Comparison of ENCODE assay signal across 18 mouse cellular contexts in the genomic region with DNA sequence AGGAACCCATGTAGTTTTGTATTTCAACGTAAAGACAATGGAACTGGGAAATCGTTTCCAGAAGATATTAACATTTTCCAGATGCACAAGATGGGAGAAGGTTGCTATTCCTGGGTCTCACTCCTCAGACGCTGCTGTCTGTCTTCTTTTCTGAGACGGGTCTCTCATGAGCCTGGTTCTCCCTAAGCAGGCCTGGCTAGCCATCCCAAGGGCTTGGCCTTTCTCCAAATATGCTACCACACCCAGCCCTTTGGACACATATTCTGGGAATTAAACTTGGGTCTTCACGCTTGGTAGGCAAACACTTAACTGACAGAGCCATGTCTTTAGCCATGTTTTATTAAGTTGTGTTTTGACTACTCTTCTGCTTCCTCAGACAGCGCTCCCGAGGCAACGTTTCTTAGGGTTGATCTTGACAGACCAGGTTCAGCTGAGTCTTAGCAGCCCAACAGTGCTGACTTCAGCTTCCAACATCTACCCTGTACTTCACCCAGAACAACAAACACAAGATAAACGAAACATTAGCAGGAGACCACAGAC. TPM values are rescaled to one million over a fixed set of nuclear protein-coding genes. Genes with fewer than 3 reads are reported as not detected.
DNase-seq lines count a peak whose midpoint lies in the region; ATAC-seq and TF ChIP-seq lines count a peak whose summit lies in the region.
"Had no signal": no experiment of that assay in that cellular context is flagged by ENCODE, and none has a peak within 500 bp of the region (broad histone marks: within the 10 kb centered on the region; RNA-seq: fewer than 3 reads in every experiment).

No protein-coding gene starts in this region.

- no peak for DNase-seq in embryonic facial prominence, embryonic 10.5 days (ENCODE audit: low spot score)
- DNase-seq in midbrain, embryonic 11.5 days (ENCODE audit: low spot score, missing footprints), result peak; percentile 73
- DNase-seq in midbrain, postnatal 0 days (ENCODE audit: low spot score), result no peak
- DNase-seq in liver, embryonic 11.5 days (ENCODE audit: low spot score), result no peak
- DNase-seq in thymus, postnatal 14 days, result no peak
- DNase-seq: adrenal gland, postnatal 25 days; cerebellum, adult 11 months; cerebellum, postnatal 10 days; kidney, postnatal 4 days; lung, postnatal 10 days; right cerebral cortex, postnatal 25 days had no signal

- H3K4me3 ChIP-seq in embryonic facial prominence, embryonic 12.5 days, result no peak overlapping the region
- H3K4me3 ChIP-seq in embryonic facial prominence, embryonic 10.5 days, result no peak overlapping the region
- H3K4me3 ChIP-seq in intestine, embryonic 16.5 days (ENCODE audit: low read length), result no peak overlapping the region
- no peak overlapping the region for H3K4me3 ChIP-seq in intestine, postnatal 0 days (ENCODE audit: low read depth, low read length)
- H3K4me3 ChIP-seq in midbrain, embryonic 11.5 days (ENCODE audit: low read depth, low read length), result no peak overlapping the region
- H3K4me3 ChIP-seq in midbrain, postnatal 0 days (ENCODE audit: low read depth, low read length), result no peak overlapping the region
- no peak overlapping the region for H3K4me3 ChIP-seq in liver, embryonic 11.5 days (ENCODE audit: low read depth, low read length)
- H3K4me3 ChIP-seq: hindbrain, embryonic 10.5 days; kidney, embryonic 15.5 days had no signal

- H3K9ac ChIP-seq in embryonic facial prominence, embryonic 12.5 days, result no peak overlapping the region
- H3K9ac ChIP-seq in intestine, embryonic 16.5 days (ENCODE audit: low read depth, low read length), result no peak overlapping the region
- H3K9ac ChIP-seq in intestine, postnatal 0 days (ENCODE audit: low read depth, low read length), result no peak overlapping the region
- no peak overlapping the region for H3K9ac ChIP-seq in midbrain, embryonic 11.5 days (ENCODE audit: low read length)
- no peak overlapping the region for H3K9ac ChIP-seq in midbrain, postnatal 0 days (replicated peaks; ENCODE audit: low read length, poor library complexity, severe bottlenecking)
- no peak overlapping the region for H3K9ac ChIP-seq in liver, embryonic 11.5 days (ENCODE audit: low read depth, low read length)
- H3K9ac ChIP-seq: kidney, embryonic 15.5 days had no signal

- WGBS in embryonic facial prominence, embryonic 12.5 days, result 53% methylated on average over 9 of the region's 9 CpGs
- 79% methylated on average over 9 of the region's 9 CpGs for WGBS in embryonic facial prominence, embryonic 10.5 days
- 61% methylated on average over 9 of the region's 9 CpGs for WGBS in intestine, embryonic 16.5 days
- WGBS in intestine, postnatal 0 days, result 71% methylated on average over 9 of the region's 9 CpGs
- 83% methylated on average over 9 of the region's 9 CpGs for WGBS in midbrain, embryonic 11.5 days
- WGBS in midbrain, postnatal 0 days, result 84% methylated on average over 9 of the region's 9 CpGs
- 86% methylated on average over 9 of the region's 9 CpGs for WGBS in liver, embryonic 11.5 days

- 0 out of 2 replicates have a peak overlapping the region, but pooled peaks have one; percentile 1 for H3K27ac ChIP-seq in embryonic facial prominence, embryonic 12.5 days
- no peak overlapping the region for H3K27ac ChIP-seq in embryonic facial prominence, embryonic 10.5 days (replicated peaks)
- H3K27ac ChIP-seq in intestine, embryonic 16.5 days (ENCODE audit: low read length), result 0 out of 2 replicates have a peak overlapping the region, but pooled peaks have one; percentile 12
- no peak overlapping the region for H3K27ac ChIP-seq in intestine, postnatal 0 days (ENCODE audit: low read depth, low read length)
- no peak overlapping the region for H3K27ac ChIP-seq in midbrain, embryonic 11.5 days (ENCODE audit: low read depth, low read length)
- no peak overlapping the region for H3K27ac ChIP-seq in midbrain, postnatal 0 days (ENCODE audit: low read depth, low read length)
- no peak overlapping the region for H3K27ac ChIP-seq in liver, embryonic 11.5 days (ENCODE audit: low read depth, low read length)
- H3K27ac ChIP-seq: hindbrain, embryonic 10.5 days; kidney, embryonic 15.5 days had no signal

- 0 out of 2 replicates have a peak, but pooled peaks cover 5% of the 10 kb centered on the region for H3K4me1 ChIP-seq in embryonic facial prominence, embryonic 12.5 days
- H3K4me1 ChIP-seq in embryonic facial prominence, embryonic 10.5 days, result peaks cover 5% of the 10 kb centered on the region; the same call in 1 of the 2 replicates
- 0 out of 2 replicates have a peak, but pooled peaks cover 3% of the 10 kb centered on the region for H3K4me1 ChIP-seq in intestine, embryonic 16.5 days (ENCODE audit: control insufficient read depth, insufficient read depth, low read length)
- H3K4me1 ChIP-seq in intestine, postnatal 0 days (replicated peaks; ENCODE audit: control insufficient read depth, insufficient read depth, low read length), result no peaks in the 10 kb centered on the region
- no peaks in the 10 kb centered on the region for H3K4me1 ChIP-seq in midbrain, embryonic 11.5 days (ENCODE audit: control insufficient read depth, insufficient read depth, low read length)
- H3K4me1 ChIP-seq in midbrain, postnatal 0 days (ENCODE audit: insufficient read depth, low read length), result no peaks in the 10 kb centered on the region
- peaks cover 4% of the 10 kb centered on the region for H3K4me1 ChIP-seq in liver, embryonic 11.5 days (replicated peaks; ENCODE audit: control insufficient read depth, insufficient read depth, low read length)
- H3K4me1 ChIP-seq: hindbrain, embryonic 10.5 days; kidney, embryonic 15.5 days had no signal

- H3K9me3 ChIP-seq in embryonic facial prominence, embryonic 12.5 days, result no peaks in the 10 kb centered on the region
- no peaks in the 10 kb centered on the region for H3K9me3 ChIP-seq in embryonic facial prominence, embryonic 10.5 days
- no peaks in the 10 kb centered on the region for H3K9me3 ChIP-seq in intestine, embryonic 16.5 days (ENCODE audit: control insufficient read depth, low read length)
- H3K9me3 ChIP-seq in intestine, postnatal 0 days (ENCODE audit: control insufficient read depth), result no peaks in the 10 kb centered on the region
- no peaks in the 10 kb centered on the region for H3K9me3 ChIP-seq in midbrain, embryonic 11.5 days (ENCODE audit: control insufficient read depth, low read length)
- no peaks in the 10 kb centered on the region for H3K9me3 ChIP-seq in midbrain, postnatal 0 days (ENCODE audit: low read length)
- H3K9me3 ChIP-seq in liver, embryonic 11.5 days (ENCODE audit: control insufficient read depth, low read length), result no peaks in the 10 kb centered on the region
- H3K9me3 ChIP-seq: hindbrain, embryonic 10.5 days; kidney, embryonic 15.5 days had no signal

- ATAC-seq in embryonic facial prominence, embryonic 12.5 days (ENCODE audit: insufficient number of reproducible peaks, insufficient read depth, low FRiP score, low TSS enrichment), result no peak
- no peak for ATAC-seq in intestine, embryonic 16.5 days
- ATAC-seq in intestine, postnatal 0 days, result no peak
- ATAC-seq in midbrain, embryonic 11.5 days (ENCODE audit: low FRiP score), result no peak
- ATAC-seq in midbrain, postnatal 0 days (ENCODE audit: low FRiP score), result no peak
- ATAC-seq in liver, embryonic 11.5 days (replicated peaks; ENCODE audit: low FRiP score), result no peak
- ATAC-seq: forebrain, embryonic 16.5 days; midbrain, embryonic 16.5 days had no signal

- no peak for TF ChIP-seq CTCF in intestine, postnatal 0 days (IDR thresholded peaks at IDR 0.05; ENCODE audit: low read depth)
- TF ChIP-seq CTCF in midbrain, postnatal 0 days (IDR thresholded peaks at IDR 0.05), result no peak

- H3K36me3 ChIP-seq in embryonic facial prominence, embryonic 12.5 days, result 0 out of 2 replicates have a peak, but pooled peaks cover 9% of the 10 kb centered on the region
- peaks cover under 1% of the 10 kb centered on the region; the same call in 1 of the 2 replicates for H3K36me3 ChIP-seq in embryonic facial prominence, embryonic 10.5 days (replicated peaks)
- H3K36me3 ChIP-seq in intestine, embryonic 16.5 days (ENCODE audit: control insufficient read depth, insufficient read depth, low read length), result no peaks in the 10 kb centered on the region
- H3K36me3 ChIP-seq in intestine, postnatal 0 days (ENCODE audit: control insufficient read depth, insufficient read depth), result peaks cover 9% of the 10 kb centered on the region
- no peaks in the 10 kb centered on the region; the same call in 1 of the 2 replicates for H3K36me3 ChIP-seq in midbrain, embryonic 11.5 days (ENCODE audit: control insufficient read depth, insufficient read depth, low read length)
- 0 out of 2 replicates have a peak, but pooled peaks cover 4% of the 10 kb centered on the region for H3K36me3 ChIP-seq in midbrain, postnatal 0 days (ENCODE audit: insufficient read depth, low read length)
- H3K36me3 ChIP-seq in liver, embryonic 11.5 days (ENCODE audit: control insufficient read depth, insufficient read depth, low read length), result no peaks in the 10 kb centered on the region
- H3K36me3 ChIP-seq: kidney, embryonic 15.5 days had no signal

- no peak overlapping the region for H3K4me2 ChIP-seq in embryonic facial prominence, embryonic 12.5 days (replicated peaks)
- H3K4me2 ChIP-seq in intestine, embryonic 16.5 days (ENCODE audit: low read depth, low read length), result no peak overlapping the region
- H3K4me2 ChIP-seq in intestine, postnatal 0 days (replicated peaks; ENCODE audit: low read depth), result no peak overlapping the region
- no peak overlapping the region for H3K4me2 ChIP-seq in midbrain, embryonic 11.5 days
- H3K4me2 ChIP-seq in midbrain, postnatal 0 days (ENCODE audit: low read depth, low read length, poor library complexity, severe bottlenecking), result no peak overlapping the region
- H3K4me2 ChIP-seq in liver, embryonic 11.5 days, result no peak overlapping the region
- H3K4me2 ChIP-seq: kidney, embryonic 15.5 days had no signal

- no peaks in the 10 kb centered on the region for H3K27me3 ChIP-seq in embryonic facial prominence, embryonic 12.5 days
- H3K27me3 ChIP-seq in embryonic facial prominence, embryonic 10.5 days (replicated peaks; ENCODE audit: low read depth, poor library complexity, severe bottlenecking), result no peaks in the 10 kb centered on the region
- no peaks in the 10 kb centered on the region for H3K27me3 ChIP-seq in intestine, embryonic 16.5 days (replicated peaks; ENCODE audit: control insufficient read depth, insufficient read depth, low read length)
- H3K27me3 ChIP-seq in intestine, postnatal 0 days (replicated peaks; ENCODE audit: control insufficient read depth, insufficient read depth, low read length), result no peaks in the 10 kb centered on the region
- no peaks in the 10 kb centered on the region for H3K27me3 ChIP-seq in midbrain, embryonic 11.5 days (ENCODE audit: control insufficient read depth, insufficient read depth, low read length)
- no peaks in the 10 kb centered on the region for H3K27me3 ChIP-seq in midbrain, postnatal 0 days (ENCODE audit: insufficient read depth, low read length)
- H3K27me3 ChIP-seq in liver, embryonic 11.5 days (replicated peaks; ENCODE audit: control insufficient read depth, insufficient read depth, low read length), result no peaks in the 10 kb centered on the region
- H3K27me3 ChIP-seq: kidney, embryonic 15.5 days had no signal

RNA-seq across cellular contexts. Expression of a gene that starts 18.5 kb away (rescaled TPM):
- 9.1 and 10.1 TPM in 2 replicates for polyA plus RNA-seq in embryonic facial prominence, embryonic 12.5 days (2016; fragmentation: Nextera tagmentation; extraction: Ambion mirVana)
- polyA plus RNA-seq in embryonic facial prominence, embryonic 10.5 days (2016; fragmentation: Nextera tagmentation; extraction: Ambion mirVana), result 5.8 and 6.6 TPM in 2 replicates
- 6.8 and 7.2 TPM in 2 replicates for polyA plus RNA-seq in intestine, embryonic 16.5 days (2015; fragmentation: Nextera tagmentation; extraction: Ambion mirVana)
- 3.2 and 3.7 TPM in 2 replicates for polyA plus RNA-seq in intestine, postnatal 0 days (2015; fragmentation: Nextera tagmentation; extraction: Ambion mirVana)
- 5.2 and 5.6 TPM in 2 replicates for polyA plus RNA-seq in midbrain, embryonic 11.5 days (2014; fragmentation: Nextera tagmentation; extraction: Ambion mirVana)
- 10.1 and 10.5 TPM in 2 replicates for total RNA-seq in midbrain, postnatal 0 days (2014; rRNA removed)
- polyA plus RNA-seq in midbrain, postnatal 0 days (2015; fragmentation: Nextera tagmentation; extraction: Ambion mirVana), result 5.8 and 6.6 TPM in 2 replicates
- 3.6 and 5.9 TPM in 2 replicates for polyA plus RNA-seq in liver, embryonic 11.5 days (2014; fragmentation: Nextera tagmentation; extraction: Ambion mirVana)

RNA-seq across cellular contexts. Expression of a gene that starts 46.9 kb away (rescaled TPM):
- 11.1 and 11.5 TPM in 2 replicates for polyA plus RNA-seq in embryonic facial prominence, embryonic 12.5 days (2016; fragmentation: Nextera tagmentation; extraction: Ambion mirVana)
- 8.4 and 8.5 TPM in 2 replicates for polyA plus RNA-seq in embryonic facial prominence, embryonic 10.5 days (2016; fragmentation: Nextera tagmentation; extraction: Ambion mirVana)
- 40.3 and 44.9 TPM in 2 replicates for polyA plus RNA-seq in intestine, embryonic 16.5 days (2015; fragmentation: Nextera tagmentation; extraction: Ambion mirVana)
- 50.2 and 50.9 TPM in 2 replicates for polyA plus RNA-seq in intestine, postnatal 0 days (2015; fragmentation: Nextera tagmentation; extraction: Ambion mirVana)
- polyA plus RNA-seq in midbrain, embryonic 11.5 days (2014; fragmentation: Nextera tagmentation; extraction: Ambion mirVana), result 10.5 and 10.7 TPM in 2 replicates
- 10.2 and 15.8 TPM in 2 replicates for total RNA-seq in midbrain, postnatal 0 days (2014; rRNA removed)
- polyA plus RNA-seq in midbrain, postnatal 0 days (2015; fragmentation: Nextera tagmentation; extraction: Ambion mirVana), result 12.5 and 15.4 TPM in 2 replicates
- polyA plus RNA-seq in liver, embryonic 11.5 days (2014; fragmentation: Nextera tagmentation; extraction: Ambion mirVana), result 4.5 and 4.7 TPM in 2 replicates

Comparison
In these comparisons a context has a peak if more than half of its experiments do, and no peak if none do; other contexts are left out.
1. H3K27ac ChIP-seq: peak in embryonic facial prominence, embryonic 12.5 days (single experiment) and intestine, embryonic 16.5 days (single experiment); none in embryonic facial prominence, embryonic 10.5 days (single experiment), intestine, postnatal 0 days (single experiment), midbrain, embryonic 11.5 days (single experiment), midbrain, postnatal 0 days (single experiment) and liver, embryonic 11.5 days (single experiment).